Mouse (Mus musculus): ENCODE measurements around the gene Chst12.

Gene Chst12

GRCm38 (mm10) chr5:140517921-140518230 lies 12.5 kb downstream of the Chst12 start:
- DNase-seq = no peak

GRCm38 (mm10) chr5:140521196-140521595 lies 15.8 kb downstream of the Chst12 start:
- no peak for DNase-seq

GRCm38 (mm10) chr5:140526754-140527153 lies 21.4 kb downstream of the Chst12 start:
- no peak for DNase-seq

DNA sequence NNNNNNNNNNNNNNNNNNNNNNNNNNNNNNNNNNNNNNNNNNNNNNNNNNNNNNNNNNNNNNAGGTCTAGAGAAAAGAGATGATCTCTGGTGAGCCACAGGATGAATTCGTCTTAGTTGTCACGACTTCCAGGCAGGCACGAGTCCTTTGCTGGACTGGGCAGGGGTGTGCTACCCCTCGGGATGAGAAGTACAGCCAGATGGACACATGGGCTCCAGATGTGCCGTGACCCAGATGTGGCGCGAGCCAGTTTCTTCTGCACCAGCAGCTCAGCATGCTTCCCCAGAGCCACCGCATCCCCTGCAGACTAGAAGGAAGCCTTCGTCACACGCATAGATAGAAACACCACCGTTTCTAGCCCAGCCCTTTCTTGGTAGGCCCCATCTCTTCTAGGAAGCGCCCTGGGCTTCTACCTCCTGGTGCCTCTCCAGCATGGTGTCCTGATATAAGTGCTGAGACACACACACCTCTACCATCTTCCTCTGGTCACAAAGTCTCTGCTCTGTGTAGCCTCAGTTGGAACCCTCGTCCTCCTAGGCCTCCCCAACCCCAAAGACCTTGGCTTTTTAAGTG lies 32.8 kb downstream of the Chst12 start:
- DNase-seq = no peak

DNA sequence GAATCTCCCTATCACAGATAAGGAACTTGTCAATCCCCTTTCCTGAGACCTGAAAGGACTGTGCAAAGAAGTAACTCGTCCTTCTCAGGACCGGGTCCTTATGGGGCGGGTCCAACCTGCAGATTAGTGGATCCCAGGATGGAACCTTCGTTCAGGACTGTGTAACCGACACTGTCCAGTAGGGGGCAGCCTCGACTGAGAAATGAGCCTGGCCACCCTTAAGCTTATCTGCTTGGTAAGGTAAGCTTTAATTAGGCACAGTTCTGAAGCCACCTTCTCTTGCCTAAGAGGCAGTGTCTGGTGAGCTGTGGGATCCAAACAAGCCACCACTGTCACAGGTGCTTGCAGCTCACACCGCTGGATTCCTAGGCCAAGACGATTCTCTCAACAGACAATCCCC lies 34.8 kb downstream of the Chst12 start:
- DNase-seq = peak; percentile 66 to 87

DNA sequence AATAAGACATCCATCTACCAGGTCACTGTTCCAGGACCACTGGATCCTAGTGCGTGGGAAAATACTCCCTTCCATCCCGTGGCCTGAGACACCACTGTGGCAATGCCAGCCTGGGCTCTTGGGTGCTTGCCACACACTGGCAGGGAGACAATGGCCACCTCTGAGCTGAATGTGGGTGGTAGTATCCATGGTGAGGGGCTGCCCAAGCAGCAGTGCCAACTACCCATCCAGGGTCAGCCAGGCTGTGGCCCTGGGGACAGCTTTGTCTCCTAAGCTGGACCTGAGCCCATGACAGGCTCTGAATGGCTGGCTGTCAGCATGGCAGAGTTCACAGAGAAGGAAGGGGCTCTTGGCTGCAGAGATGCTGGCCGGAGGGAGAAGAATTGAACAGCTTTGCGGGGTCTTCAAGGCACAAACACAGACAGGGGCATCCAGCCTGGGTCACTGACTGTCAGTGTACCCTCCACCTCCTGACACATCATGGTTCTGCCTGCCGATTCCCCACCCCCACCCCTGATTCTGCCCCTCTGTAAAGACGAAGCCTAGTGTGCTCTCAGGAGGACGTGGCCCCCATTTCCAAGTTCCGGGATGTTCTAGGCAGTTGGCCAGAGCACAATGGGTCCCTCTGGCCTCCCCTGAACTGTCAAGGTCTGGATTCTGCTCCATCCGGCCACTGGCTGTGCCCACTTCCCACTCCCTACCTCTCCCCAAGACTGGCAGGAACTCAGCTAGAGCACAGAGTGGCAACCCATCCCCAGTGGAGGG lies 37.6 kb downstream of the Chst12 start:
- DNase-seq = no peak

DNA sequence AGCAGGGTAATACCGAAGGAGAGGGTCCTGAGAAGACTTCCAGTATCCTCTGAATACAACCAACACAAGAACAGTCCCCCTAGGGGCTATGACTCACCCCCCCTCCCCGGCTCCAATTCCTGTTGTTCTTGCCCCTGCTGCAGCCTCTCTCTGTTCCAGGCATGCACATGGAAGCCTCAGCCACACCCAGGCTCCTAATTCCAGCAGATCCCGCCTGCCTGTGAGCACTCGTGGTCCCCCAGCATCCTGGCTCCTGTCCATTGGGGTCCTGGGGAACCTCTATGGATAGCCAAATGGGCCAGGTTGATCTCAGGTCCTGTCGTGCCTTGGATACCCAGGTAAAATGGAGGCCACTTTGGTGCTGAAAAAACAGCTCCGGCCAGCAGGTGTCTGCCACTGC lies 40.3 kb downstream of the Chst12 start:
- no peak for DNase-seq

GRCm38 (mm10) chr5:140546332-140546731 lies 41.0 kb downstream of the Chst12 start:
- DNase-seq = no peak

GRCm38 (mm10) chr5:140549306-140550047 lies 44.1 kb downstream of the Chst12 start:
- no peak for DNase-seq

DNA sequence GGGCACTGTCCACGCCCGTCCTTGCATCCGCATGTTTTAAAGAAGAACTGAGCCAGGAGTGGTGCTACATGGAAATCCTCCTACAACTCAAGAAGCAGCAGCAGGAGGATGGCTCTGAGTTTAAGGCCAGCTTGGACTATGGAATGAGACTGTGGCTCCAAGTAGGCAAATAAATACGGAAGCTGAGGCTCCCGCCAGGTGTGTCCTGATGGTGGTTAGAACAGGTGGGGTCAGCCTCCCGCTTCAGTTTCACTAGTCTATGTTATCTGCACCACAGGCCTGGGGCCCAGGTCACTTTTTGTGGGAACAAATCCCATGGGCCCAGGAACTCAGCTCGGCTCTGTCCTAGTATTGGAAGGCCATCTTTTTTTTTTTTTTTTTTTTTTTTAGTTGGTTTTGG lies 48.4 kb downstream of the Chst12 start:
- DNase-seq = no peak

GRCm38 (mm10) chr5:140556859-140557258 lies 51.5 kb downstream of the Chst12 start:
- DNase-seq = no peak

- DNase-seq = no peak
These were observed 57.3 kb downstream of the Chst12 start for GRCm38 (mm10) chr5:140562601-140563000.

DNA sequence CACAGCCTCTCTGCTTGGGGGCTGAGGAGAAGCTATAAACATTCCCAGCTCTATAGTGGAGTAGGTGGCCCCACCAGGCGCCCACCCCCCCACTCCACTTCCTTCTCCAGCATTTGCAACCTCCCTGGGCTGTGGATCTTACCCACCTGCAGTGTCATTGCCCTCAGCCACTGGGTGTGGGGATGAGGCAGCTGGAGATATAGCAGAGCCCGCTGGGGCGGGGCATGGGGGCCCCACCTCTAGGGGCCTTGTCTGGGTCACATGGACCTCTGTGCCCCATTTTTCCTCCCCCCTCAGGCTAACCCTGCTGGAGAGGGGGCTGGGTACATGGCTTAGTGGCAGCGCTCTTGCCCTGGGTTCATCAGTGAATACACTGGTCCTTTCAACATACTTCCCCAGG lies 59.5 kb downstream of the Chst12 start, which contains the start of gene Grifin:
Gene Grifin (minus strand): TSS at position 176 of the 400 bp plus-strand sequence.
- no peak for DNase-seq

- DNase-seq = no peak
These were observed 60.1 kb downstream of the Chst12 start for GRCm38 (mm10) chr5:140565451-140565850.

DNA sequence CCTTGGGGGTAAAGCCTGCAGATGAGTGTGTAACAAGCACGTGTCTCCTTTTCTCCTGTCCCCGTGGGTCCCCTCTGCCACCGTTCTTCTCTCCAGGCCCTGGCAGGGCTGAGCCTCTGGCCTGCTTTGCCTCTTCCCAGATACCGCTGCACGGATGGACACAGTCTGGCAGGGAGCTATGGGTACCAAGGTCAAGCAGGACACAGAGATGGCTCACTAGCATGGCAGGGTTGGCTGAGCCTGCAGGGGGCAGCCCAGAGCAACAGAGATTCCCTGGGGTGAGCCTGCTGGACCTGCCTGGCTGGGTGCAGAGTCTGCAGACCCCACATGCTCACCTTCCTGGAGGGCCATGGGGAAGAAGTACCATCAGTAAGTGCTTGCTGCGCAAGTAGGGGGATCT lies 60.5 kb downstream of the Chst12 start:
- DNase-seq = peak; percentile 59 to 75

DNA sequence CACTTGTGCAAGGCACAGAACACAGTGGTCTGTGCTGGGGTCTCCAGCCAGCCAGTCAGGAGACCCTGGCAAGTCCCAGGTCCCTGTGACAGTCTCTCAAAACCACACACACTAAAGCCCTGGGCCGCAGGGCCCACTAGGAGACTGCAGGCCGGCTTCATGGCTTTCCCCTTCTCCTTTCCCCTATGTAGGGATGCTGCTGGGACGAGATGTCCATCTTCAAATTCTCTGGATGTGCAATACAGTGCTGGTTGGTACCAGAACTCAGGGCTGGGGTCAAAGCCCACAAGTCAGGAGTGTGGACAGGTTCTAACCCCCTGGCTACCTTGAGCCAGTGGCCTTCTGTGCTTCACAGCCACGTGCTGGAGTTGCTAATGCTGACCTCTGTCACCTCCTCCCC lies 60.9 kb downstream of the Chst12 start:
- no peak for DNase-seq

DNA sequence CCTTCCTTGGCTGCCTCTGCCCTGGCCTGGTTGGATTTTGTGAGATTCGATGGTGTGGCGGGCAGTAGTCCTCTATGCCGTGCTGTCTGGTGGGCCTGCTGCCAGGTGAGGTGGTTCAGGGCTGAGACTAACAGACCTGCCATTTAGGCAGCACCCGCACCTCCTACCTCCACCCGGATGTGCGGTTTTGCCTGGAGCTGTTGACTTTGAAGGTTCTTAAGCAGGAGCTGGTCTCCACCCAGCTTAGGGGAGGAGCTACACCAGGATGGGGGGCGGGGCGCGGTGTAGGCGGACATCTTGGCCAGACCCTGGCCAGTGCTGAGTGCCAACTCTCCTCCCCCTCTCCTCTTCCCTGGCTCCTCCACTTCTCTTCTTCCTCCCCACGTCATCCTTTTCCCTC lies 62.0 kb downstream of the Chst12 start:
- peak; percentile 82 to 86 for DNase-seq

GRCm38 (mm10) chr5:140567751-140568150 lies 62.4 kb downstream of the Chst12 start:
- no peak for DNase-seq

GRCm38 (mm10) chr5:140568321-140568970 lies 63.1 kb downstream of the Chst12 start:
- peak; percentile 47 to 72 for DNase-seq

DNA sequence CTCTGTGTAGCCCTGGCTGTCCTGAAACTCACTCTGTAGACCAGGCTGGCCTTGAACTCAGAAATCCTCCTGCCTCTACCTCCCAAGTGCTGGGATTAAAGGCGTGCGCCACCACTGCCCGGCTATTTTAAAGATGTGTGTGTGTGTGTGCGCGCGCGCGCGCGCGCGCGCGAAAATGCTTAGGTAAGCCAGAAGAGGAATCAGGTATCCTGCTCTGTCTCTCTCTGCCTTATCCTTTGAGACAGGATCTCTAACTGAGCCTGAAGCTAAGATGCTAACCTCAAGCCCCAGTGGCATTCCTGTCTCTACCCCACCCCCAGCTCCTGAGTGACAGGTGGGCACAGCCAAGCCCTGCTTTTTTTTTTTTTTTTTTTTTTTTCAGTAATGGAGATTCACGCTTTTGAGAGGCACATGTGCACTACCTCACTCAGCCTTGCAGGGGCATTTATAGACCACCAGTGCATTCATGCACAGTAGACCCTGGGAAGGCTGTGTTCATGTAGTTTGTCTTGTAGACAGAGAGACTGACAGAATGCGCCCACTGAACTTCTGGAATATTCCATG lies 63.8 kb downstream of the Chst12 start:
- DNase-seq = no peak

DNA sequence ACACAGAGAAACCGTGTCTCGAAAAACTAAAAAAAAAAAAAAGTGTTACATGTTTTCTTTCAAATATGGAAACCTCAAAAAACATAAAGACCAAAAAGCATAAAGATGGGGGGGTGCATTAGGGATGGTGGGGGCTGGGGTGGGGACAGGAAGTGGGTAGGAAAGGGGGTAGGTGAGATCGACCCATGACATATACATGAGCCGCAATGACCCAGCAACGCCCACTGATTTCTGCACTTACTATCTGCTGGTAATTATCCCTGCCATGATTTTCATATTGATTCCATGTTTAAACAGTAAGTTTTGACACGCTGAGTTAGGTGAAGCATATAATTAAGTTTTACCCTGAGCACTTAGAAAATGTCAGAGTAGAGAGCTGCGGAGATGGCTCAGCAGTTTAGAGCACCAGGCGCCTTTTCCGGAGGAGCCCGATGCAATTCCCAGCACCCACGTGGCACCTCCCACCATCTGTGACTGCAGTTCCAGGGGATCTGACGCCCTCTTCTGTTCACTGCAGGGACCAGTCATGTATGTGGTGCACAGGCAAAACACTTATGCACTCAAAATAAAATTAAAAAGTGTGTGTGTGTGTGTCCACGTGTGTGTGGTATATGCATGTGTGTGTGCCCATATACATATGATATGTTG lies 65.0 kb downstream of the Chst12 start:
- no peak for DNase-seq

- no peak for DNase-seq
These were observed 65.9 kb downstream of the Chst12 start for GRCm38 (mm10) chr5:140571201-140571600.

- no peak for DNase-seq
These were observed 66.3 kb downstream of the Chst12 start for GRCm38 (mm10) chr5:140571673-140572072.

Data from spleen, adult 18-20 months (tissue).